Mouse (Mus musculus) left cerebral cortex, postnatal 25 days (tissue): ENCODE measurements around the gene Bckdha. TPM values are rescaled to one million over a fixed set of nuclear protein-coding genes. Genes with fewer than 3 reads are reported as not detected.

ENCODE experiments used
- total RNA-seq, 2 experiments: library from RNA; stranded (reverse); gene quantifications; 2 replicates each; pipeline ENCODE4 v1.2.3; 2021

Bckdha gene
- total RNA-seq, 2 experiments from 2014 or later, result 31.8 to 33.8 TPM

Other genes with a start within 250 kb of the Bckdha start
- gene Cxcl17, start 246.1 kb downstream of the Bckdha start, total RNA-seq, result not detected
- 1 to 10 TPM; 2.2 to 2.7 TPM for gene Ceacam1, start 181.4 kb downstream of the Bckdha start, total RNA-seq
- under 1 TPM; 0.30 TPM for gene Ceacam2, start 119.1 kb downstream of the Bckdha start, total RNA-seq
- not detected for gene Erich4, start 43.1 kb downstream of the Bckdha start, total RNA-seq
- gene Dmac2, start 39.6 kb downstream of the Bckdha start, total RNA-seq, result 10 to 100 TPM; 45.7 to 45.9 TPM
- under 1 TPM; 0.34 to 0.82 TPM for gene B3gnt8, start 32.3 kb downstream of the Bckdha start, total RNA-seq
- 10 to 100 TPM; 24.0 to 24.4 TPM for gene Exosc5, start 183 bp upstream of the Bckdha start, total RNA-seq
- 10 to 100 TPM; 33.1 to 36.3 TPM for gene Tmem91, start 16.2 kb upstream of the Bckdha start, total RNA-seq
- gene B9d2, start 21.8 kb upstream of the Bckdha start, total RNA-seq, result 10 to 100 TPM; 23.5 to 24.9 TPM
- gene Tgfb1, start 28.0 kb upstream of the Bckdha start, total RNA-seq, result 1 to 10 TPM; 9.3 to 9.4 TPM
- gene Ccdc97, start 60.1 kb upstream of the Bckdha start, total RNA-seq, result 10 to 100 TPM; 61.8 to 70.1 TPM
- gene Hnrnpul1, start 95.8 kb upstream of the Bckdha start, total RNA-seq, result 100 to 1,000 TPM in 1 of 2 experiments, 10 to 100 TPM in 1; 98.4 to 105 TPM
- gene Axl, start 129.7 kb upstream of the Bckdha start, total RNA-seq, result 10 to 100 TPM; 33.6 to 37.2 TPM
- 1 to 10 TPM; 1.6 to 4.9 TPM for gene Cyp2s1, start 157.9 kb upstream of the Bckdha start, total RNA-seq
- under 1 TPM; 0.23 to 0.48 TPM for gene Cyp2b10, start 238.6 kb upstream of the Bckdha start, total RNA-seq